Mouse (Mus musculus): ENCODE data around the gene Nme8. TPM values are rescaled to one million over a fixed set of nuclear protein-coding genes. Genes with fewer than 3 reads are reported as not detected.

Gene Nme8
- not detected in 2 replicates for total RNA-seq (2012; rRNA removed)
- total RNA-seq (2014; rRNA removed), result not detected in 2 replicates
- not detected in 2 replicates for polyA plus RNA-seq (2012; ENCODE audit: insufficient read length, low read depth)

DNA sequence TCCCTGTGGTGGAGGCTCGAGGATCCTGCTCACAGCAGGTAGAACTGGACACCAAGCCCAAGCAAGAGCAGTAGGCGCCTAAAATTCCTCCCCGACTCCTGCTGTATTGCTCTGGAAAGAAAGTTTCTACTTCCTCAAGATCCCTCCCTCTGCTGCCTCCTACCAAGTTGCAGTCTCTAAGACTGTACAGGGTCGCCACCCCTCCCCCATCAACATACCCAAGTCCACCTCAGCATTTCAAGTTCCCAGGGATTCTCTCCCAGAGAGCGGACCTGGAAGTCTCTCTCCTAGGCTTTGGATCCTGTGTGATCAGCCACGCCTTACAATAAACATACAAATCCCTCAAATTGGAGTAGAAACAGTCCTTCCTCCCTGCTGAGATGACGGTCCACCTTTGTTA is at the start of gene Nme8:
TSS of gene Nme8 (minus strand) at position 5 of the 400 bp plus-strand sequence.
- Histone ChIP-seq H3K36me3 (replicated peaks in 1 of 2; ENCODE audit: control insufficient read depth in 1 of 2, insufficient read depth in 1 of 2, low read length in 1 of 2) (no peaks in the 10 kb centered on the region), H3K79me2 (replicated peaks; ENCODE audit: control insufficient read depth, extremely low read depth, insufficient read depth, poor library complexity, severe bottlenecking) (no peaks in the 10 kb centered on the region), H3K9ac (ENCODE audit: insufficient read depth, low read depth) (no peak within 1 kb of the TSS), H3K4me3 (replicated peaks in 1 of 3; ENCODE audit: low read depth in 2 of 3, low read length in 2 of 3, poor library complexity in 1 of 3) (no peak within 1 kb of the TSS), H3K4me2 (ENCODE audit: insufficient read depth, low read depth, poor library complexity, severe bottlenecking) (no peak within 1 kb of the TSS), H3K27me3 (replicated peaks) (no peaks in the 10 kb centered on the region), H3K27ac (ENCODE audit: insufficient read depth, low read depth) (no peak within 1 kb of the TSS), H3K9me3 (replicated peaks; ENCODE audit: low read length) (no peaks in the 10 kb centered on the region), H3K4me1 (ENCODE audit: control insufficient read depth in 1 of 2, insufficient read depth in 2 of 2) (peaks cover 0 to 4% of the 10 kb centered on the region in 2 experiments; a peak in 2 of 4 replicates)
- TF ChIP-seq IRF4 (IDR thresholded peaks at IDR 0.05; ENCODE audit: low read depth, low read length), result no peak
- dilution Hi-C loops (cut with MboI; ENCODE audit: extremely low pct_ligation_motif_present, extremely low pct_unique_long_range_greater_than_20kb, low sequenced_read_pairs) (no loop called here), in situ Hi-C loops (cut with MboI; ENCODE audit: low pct_ligation_motif_present, low pct_unique_long_range_greater_than_20kb, low sequenced_read_pairs) (loop anchor here (10.0 kb wide), 1 partner anchor 597 kb away; no protein-coding TSS in a partner anchor)
- DNase-seq (ENCODE audit: extremely low read depth), result no peak

DNA sequence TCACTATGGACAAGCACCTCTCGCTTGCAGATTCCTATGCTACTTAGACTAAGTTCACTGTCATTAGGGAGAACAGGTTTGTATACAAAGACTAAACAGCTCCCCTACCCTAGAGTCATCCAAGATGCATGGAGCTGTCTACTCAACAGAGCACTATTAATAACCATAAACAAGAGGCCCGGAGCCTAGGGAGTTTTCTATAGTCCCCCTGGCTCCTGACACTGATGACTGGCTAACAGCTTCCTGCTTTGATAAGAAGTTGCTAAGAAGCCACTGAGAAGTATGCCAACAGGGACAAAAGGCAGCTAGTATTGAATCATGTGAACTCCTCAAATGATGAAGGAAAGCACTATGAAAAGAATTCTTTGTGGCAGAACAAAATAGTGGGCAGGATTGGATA is 48.1 kb upstream of the Nme8 start:
- TF ChIP-seq EP300 (IDR thresholded peaks at IDR 0.05; ENCODE audit: low read length), result no peak
- TF ChIP-seq MAX (IDR thresholded peaks at IDR 0.05; ENCODE audit: low read length), result no peak
- no peak for TF ChIP-seq MEF2A (IDR thresholded peaks at IDR 0.05; ENCODE audit: borderline replicate concordance, low read depth, low read length)
- no peak for TF ChIP-seq ZNF384 (IDR thresholded peaks at IDR 0.05; ENCODE audit: low read depth, low read length)
- TF ChIP-seq GABPA (IDR thresholded peaks at IDR 0.05; ENCODE audit: insufficient replicate concordance, low read depth, low read length), result no peak
- TF ChIP-seq E2F4 (IDR thresholded peaks at IDR 0.05; ENCODE audit: insufficient replicate concordance, low read depth, low read length), result no peak
- no peak for TF ChIP-seq HCFC1 (IDR thresholded peaks at IDR 0.05; ENCODE audit: low read depth, low read length)
- TF ChIP-seq CHD2 (IDR thresholded peaks at IDR 0.05; ENCODE audit: low read length), result no peak
- no peak for TF ChIP-seq MXI1 (IDR thresholded peaks at IDR 0.05; ENCODE audit: low read depth, low read length)
- TF ChIP-seq BHLHE40 (IDR thresholded peaks at IDR 0.05; ENCODE audit: low read depth, low read length), result no peak
- TF ChIP-seq IRF4 (IDR thresholded peaks at IDR 0.05; ENCODE audit: low read depth, low read length), result no peak
- no peak for TF ChIP-seq USF2 (conservative IDR thresholded peaks at IDR 0.05; ENCODE audit: low read depth, low read length)
- no peak for TF ChIP-seq PAX5 (IDR thresholded peaks at IDR 0.05; ENCODE audit: low read length)
- TF ChIP-seq ETS1 (conservative IDR thresholded peaks at IDR 0.05; ENCODE audit: low read depth, low read length), result no peak
- TF ChIP-seq RAD21 (IDR thresholded peaks at IDR 0.05; ENCODE audit: low read depth, low read length), result no peak
- no peak for TF ChIP-seq UBTF (IDR thresholded peaks at IDR 0.05; ENCODE audit: low read depth, low read length)
- TF ChIP-seq ZKSCAN1 (IDR thresholded peaks at IDR 0.05; ENCODE audit: borderline replicate concordance, low read depth, low read length), result no peak

More for the DNA sequence above, 48.1 kb upstream of the Nme8 start:
- DNase-seq (ENCODE audit: extremely low read depth), result no peak
- no peaks in the 10 kb centered on the region for H3K79me2 ChIP-seq (replicated peaks; ENCODE audit: control insufficient read depth, extremely low read depth, insufficient read depth, poor library complexity, severe bottlenecking)
- H3K9me3 ChIP-seq (replicated peaks; ENCODE audit: low read length), result no peaks in the 10 kb centered on the region
- no peak overlapping the region for H3K4me3 ChIP-seq (replicated peaks in 1 of 3; ENCODE audit: low read depth in 2 of 3, low read length in 2 of 3, poor library complexity in 1 of 3)
- H3K27ac ChIP-seq (ENCODE audit: insufficient read depth, low read depth), result no peak overlapping the region
- no peaks in the 10 kb centered on the region for H3K36me3 ChIP-seq (replicated peaks in 1 of 2; ENCODE audit: control insufficient read depth in 1 of 2, insufficient read depth in 1 of 2, low read length in 1 of 2)
- no peak overlapping the region for H3K4me2 ChIP-seq (ENCODE audit: insufficient read depth, low read depth, poor library complexity, severe bottlenecking)
- in situ Hi-C loops (cut with MboI; ENCODE audit: low pct_ligation_motif_present, low pct_unique_long_range_greater_than_20kb, low sequenced_read_pairs) (no loop called here), dilution Hi-C loops (cut with MboI; ENCODE audit: extremely low pct_ligation_motif_present, extremely low pct_unique_long_range_greater_than_20kb, low sequenced_read_pairs) (no loop called here)
- no peaks in the 10 kb centered on the region for H3K27me3 ChIP-seq (replicated peaks)
- no peaks in the 10 kb centered on the region for H3K4me1 ChIP-seq (ENCODE audit: control insufficient read depth in 1 of 2, insufficient read depth in 2 of 2)
- no peak overlapping the region for H3K9ac ChIP-seq (ENCODE audit: insufficient read depth, low read depth)
